Mouse (Mus musculus): ENCODE results near the gene Bri3. TPM values are rescaled to one million over a fixed set of nuclear protein-coding genes. Genes with fewer than 3 reads are reported as not detected.

Bri3 gene
- total and polyA plus RNA-seq, 2 experiments from 2014 or later, result 17.6 to 138 TPM

DNA sequence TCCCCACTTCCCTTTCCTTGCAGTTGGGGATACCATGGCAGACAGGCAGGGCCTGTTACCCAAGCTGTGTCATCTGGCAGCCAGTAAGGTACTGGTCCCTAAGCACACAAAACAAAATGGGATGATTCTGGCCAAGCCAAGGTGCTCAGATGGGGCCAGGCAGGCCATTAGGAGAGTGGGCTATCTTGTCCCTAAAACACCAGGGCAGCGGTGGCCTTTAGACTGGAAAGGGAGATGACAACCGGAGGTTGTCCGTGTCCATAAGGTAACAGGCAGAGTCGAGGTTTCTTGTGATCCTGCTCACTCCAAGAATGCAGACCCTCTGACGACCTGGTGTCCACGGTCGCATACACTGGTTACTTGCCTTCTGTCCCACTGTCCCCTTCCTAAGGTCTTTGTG, 25.7 kb downstream of the Bri3 start:
- Histone ChIP-seq H3K4me2 (ENCODE audit: low read depth) (no peak overlapping the region), H3K27me3 (ENCODE audit: insufficient read depth, low read length) (no peaks in the 10 kb centered on the region), H3K36me3 (ENCODE audit: insufficient read depth) (peaks cover 9% of the 10 kb centered on the region), H3K9me3 (ENCODE audit: low read length) (no peaks in the 10 kb centered on the region), H3K4me1 (ENCODE audit: insufficient read depth) (no peaks in the 10 kb centered on the region), H3K4me3 (ENCODE audit: low read depth, low read length) (no peak overlapping the region), H3K27ac (ENCODE audit: low read depth, low read length) (no peak overlapping the region), H3K9ac (no peak overlapping the region)
- TF ChIP-seq CTCF (IDR thresholded peaks at IDR 0.05; ENCODE audit: low read depth), result no peak
- 95% methylated on average over 7 of the region's 7 CpGs for WGBS
- no peak for ATAC-seq
- no peak for DNase-seq

DNA sequence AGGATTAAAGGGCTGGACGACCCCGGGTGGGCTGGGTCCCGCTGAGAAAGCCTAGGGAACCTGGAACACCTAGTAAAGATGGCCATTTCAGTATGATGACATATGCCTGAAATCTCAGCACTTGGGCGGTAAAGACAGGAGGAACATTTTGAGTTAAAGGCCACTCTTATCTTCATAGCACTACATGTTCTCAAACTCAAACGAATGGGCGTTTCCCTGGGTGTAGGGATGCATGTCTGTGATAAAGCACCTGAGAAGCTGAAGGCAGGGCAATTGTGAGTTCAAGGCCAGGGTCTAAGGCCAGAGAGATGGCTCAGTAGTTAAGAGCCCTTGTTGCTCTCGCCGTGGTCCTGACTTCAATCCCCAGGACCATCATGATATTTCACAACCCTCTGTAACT, 26.2 kb downstream of the Bri3 start:
- H3K4me1 ChIP-seq (ENCODE audit: insufficient read depth), result no peaks in the 10 kb centered on the region
- H3K4me2 ChIP-seq (ENCODE audit: low read depth), result no peak overlapping the region
- TF ChIP-seq CTCF (IDR thresholded peaks at IDR 0.05; ENCODE audit: low read depth), result no peak
- H3K9me3 ChIP-seq (ENCODE audit: low read length), result no peaks in the 10 kb centered on the region
- peaks cover 9% of the 10 kb centered on the region for H3K36me3 ChIP-seq (ENCODE audit: insufficient read depth)
- H3K9ac ChIP-seq, result no peak overlapping the region
- H3K27me3 ChIP-seq (ENCODE audit: insufficient read depth, low read length), result no peaks in the 10 kb centered on the region
- no peak for ATAC-seq
- no peak overlapping the region for H3K4me3 ChIP-seq (ENCODE audit: low read depth, low read length)
- 92% methylated on average over 8 of the region's 8 CpGs for WGBS
- DNase-seq, result no peak
- H3K27ac ChIP-seq (ENCODE audit: low read depth, low read length), result no peak overlapping the region

DNA sequence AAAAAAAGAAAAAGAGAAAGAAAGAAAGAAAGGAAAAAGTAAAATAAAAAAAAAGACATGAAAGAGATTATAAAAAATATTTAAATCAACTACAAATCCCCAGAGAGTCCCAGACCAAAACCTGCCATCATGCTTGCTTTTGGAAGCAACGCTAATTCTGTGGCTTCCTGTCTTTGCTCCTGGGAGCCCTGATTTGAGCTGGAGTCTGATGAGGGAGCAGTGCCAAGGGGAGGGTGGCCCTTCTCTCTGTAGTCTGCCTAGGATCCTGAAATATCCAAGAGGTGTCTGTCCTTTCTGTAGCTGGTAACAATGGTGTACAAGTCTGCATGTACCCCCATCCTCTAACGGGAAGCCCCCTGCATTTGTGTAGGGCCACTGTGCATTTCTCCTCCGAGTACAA, 26.9 kb downstream of the Bri3 start:
- Histone ChIP-seq H3K9ac (no peak overlapping the region), H3K9me3 (ENCODE audit: low read length) (no peaks in the 10 kb centered on the region), H3K4me1 (ENCODE audit: insufficient read depth) (no peaks in the 10 kb centered on the region), H3K4me3 (ENCODE audit: low read depth, low read length) (no peak overlapping the region), H3K27me3 (ENCODE audit: insufficient read depth, low read length) (no peaks in the 10 kb centered on the region), H3K36me3 (ENCODE audit: insufficient read depth) (peaks cover 6% of the 10 kb centered on the region), H3K4me2 (ENCODE audit: low read depth) (no peak overlapping the region), H3K27ac (ENCODE audit: low read depth, low read length) (no peak overlapping the region)
- 85% methylated on average over 3 of the region's 3 CpGs for WGBS
- TF ChIP-seq CTCF (IDR thresholded peaks at IDR 0.05; ENCODE audit: low read depth), result no peak
- ATAC-seq (no peak), DNase-seq (no peak)

DNA sequence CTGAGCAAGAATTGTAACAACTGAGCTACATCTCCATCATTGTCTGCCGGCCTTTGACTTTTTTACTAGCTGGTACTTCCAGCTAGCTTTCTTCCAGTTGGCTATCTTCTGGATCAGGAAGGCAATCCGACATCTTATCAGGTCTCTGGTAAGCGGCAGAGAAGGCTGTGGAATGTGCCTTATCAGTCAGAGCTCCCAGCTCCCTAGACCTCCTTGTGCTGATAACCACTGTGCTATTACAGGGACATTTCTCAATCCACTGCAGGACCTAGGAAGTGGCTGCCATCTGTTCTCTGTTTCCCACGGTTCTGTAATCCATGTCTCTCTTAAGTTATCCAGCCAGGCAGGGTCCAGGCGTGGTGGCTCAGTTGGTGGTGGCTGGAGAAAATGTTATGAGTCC, 27.5 kb downstream of the Bri3 start:
- no peak overlapping the region for H3K4me2 ChIP-seq (ENCODE audit: low read depth)
- H3K27ac ChIP-seq (ENCODE audit: low read depth, low read length), result no peak overlapping the region
- H3K27me3 ChIP-seq (ENCODE audit: insufficient read depth, low read length), result no peaks in the 10 kb centered on the region
- no peak overlapping the region for H3K9ac ChIP-seq
- H3K9me3 ChIP-seq (ENCODE audit: low read length), result no peaks in the 10 kb centered on the region
- no peak for TF ChIP-seq CTCF (IDR thresholded peaks at IDR 0.05; ENCODE audit: low read depth)
- no peaks in the 10 kb centered on the region; the same call in 1 of the 2 replicates for H3K36me3 ChIP-seq (ENCODE audit: insufficient read depth)
- ATAC-seq (no peak), DNase-seq (no peak)
- 82% methylated on average over 5 of the region's 5 CpGs for WGBS
- no peak overlapping the region for H3K4me3 ChIP-seq (ENCODE audit: low read depth, low read length)
- no peaks in the 10 kb centered on the region for H3K4me1 ChIP-seq (ENCODE audit: insufficient read depth)

DNA sequence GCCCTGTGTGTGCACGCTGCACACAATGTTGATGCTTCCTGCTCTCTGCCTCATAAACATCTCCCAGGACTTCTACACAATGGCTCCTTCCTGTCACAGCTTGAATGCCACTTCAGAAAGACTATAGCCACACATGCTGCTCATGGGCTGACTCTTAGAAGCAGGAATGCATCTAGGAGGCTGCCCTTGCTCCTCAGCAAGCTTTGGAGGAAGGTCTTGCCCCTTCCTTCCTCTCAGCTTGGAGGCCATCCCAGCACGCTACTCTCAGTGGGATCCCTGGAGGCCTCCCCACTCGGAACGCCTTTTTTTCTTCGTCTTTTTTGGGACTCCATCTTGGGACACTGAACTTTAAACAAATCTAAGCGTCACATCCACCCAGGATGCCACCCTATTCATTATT, 30.7 kb downstream of the Bri3 start:
- Histone ChIP-seq H3K27me3 (ENCODE audit: insufficient read depth, low read length) (no peaks in the 10 kb centered on the region), H3K27ac (ENCODE audit: low read depth, low read length) (no peak overlapping the region), H3K9me3 (ENCODE audit: low read length) (no peaks in the 10 kb centered on the region), H3K9ac (no peak overlapping the region), H3K4me2 (ENCODE audit: low read depth) (no peak overlapping the region), H3K4me3 (ENCODE audit: low read depth, low read length) (no peak overlapping the region), H3K4me1 (ENCODE audit: insufficient read depth) (no peaks in the 10 kb centered on the region), H3K36me3 (ENCODE audit: insufficient read depth) (0 out of 2 replicates have a peak, but pooled peaks cover 8% of the 10 kb centered on the region)
- no peak for ATAC-seq
- no peak for TF ChIP-seq CTCF (IDR thresholded peaks at IDR 0.05; ENCODE audit: low read depth)
- WGBS, result 60% methylated on average over 6 of the region's 6 CpGs
- no peak for DNase-seq

DNA sequence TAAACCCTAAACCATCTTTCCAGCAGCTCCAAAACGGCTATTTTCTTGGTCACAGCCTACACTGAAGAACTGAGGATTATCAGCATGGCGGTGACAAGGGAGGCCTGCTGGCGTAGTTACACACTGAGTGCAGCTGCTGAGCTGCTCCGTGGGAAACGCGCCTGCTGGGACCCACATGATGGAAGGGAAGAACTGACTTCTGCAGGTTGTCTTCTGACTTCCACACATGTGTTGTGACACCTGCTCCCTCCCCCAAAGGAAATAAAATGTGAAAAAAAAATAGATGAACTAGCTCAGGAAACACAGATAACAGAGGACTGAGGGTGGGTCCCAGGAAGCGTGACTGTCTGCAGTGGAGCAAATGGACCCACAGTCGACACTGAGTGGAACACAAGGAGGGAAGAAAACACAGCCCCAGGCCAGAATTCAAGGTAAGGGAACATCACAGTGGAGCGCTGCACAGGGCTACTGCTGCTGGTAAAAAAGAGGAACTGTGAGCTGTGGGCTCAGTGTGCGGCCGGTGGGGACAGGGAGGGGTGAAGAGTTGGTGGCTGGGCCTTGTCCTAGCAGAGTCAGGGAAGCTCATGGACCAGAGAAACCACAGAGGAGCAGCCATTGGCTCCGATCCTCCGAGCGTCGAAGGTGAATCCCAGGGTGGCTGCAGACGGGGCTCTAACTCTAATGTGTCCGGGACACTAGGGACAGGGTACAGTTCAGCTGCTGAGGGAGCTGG, 32.8 kb downstream of the Bri3 start:
- no peaks in the 10 kb centered on the region for H3K27me3 ChIP-seq (ENCODE audit: insufficient read depth, low read length)
- no peak for ATAC-seq
- no peak overlapping the region for H3K4me2 ChIP-seq (ENCODE audit: low read depth)

DNA sequence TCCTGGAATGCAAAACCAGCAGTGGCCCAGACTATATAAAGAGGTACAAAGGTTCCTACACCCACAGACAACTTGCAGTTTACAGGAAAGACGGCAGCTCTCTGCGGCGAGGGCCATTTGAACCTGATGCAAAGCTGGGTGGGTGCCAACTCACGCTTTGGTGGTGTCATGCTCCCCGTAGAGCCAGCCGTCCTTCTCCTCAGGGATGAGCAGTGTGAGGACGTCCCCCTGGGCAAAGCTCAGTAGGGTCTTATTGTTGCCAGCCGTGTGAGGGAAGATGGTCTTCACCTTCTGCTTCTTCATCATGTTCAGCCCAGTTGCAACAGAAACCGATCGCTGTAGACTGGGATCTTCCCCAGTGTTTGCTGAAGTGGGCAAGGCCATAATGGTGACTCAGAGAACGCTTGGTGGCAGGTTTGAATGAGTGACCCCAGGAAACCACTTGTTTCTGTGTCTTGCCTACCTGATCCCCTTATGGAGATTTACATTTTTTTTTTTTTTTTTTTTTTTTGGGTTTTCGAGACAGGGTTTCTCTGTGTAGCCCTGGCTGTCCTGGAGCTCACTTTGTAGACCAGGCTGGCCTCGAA, 34.2 kb downstream of the Bri3 start:
- Histone ChIP-seq H3K4me3 (ENCODE audit: low read depth, low read length) (no peak overlapping the region), H3K27ac (ENCODE audit: low read depth, low read length) (no peak overlapping the region)
- 76% methylated on average over 11 of the region's 13 CpGs for WGBS

More for the DNA sequence above, 32.8 kb downstream of the Bri3 start:
- H3K36me3 ChIP-seq (ENCODE audit: insufficient read depth), result 0 out of 2 replicates have a peak, but pooled peaks cover 8% of the 10 kb centered on the region
- 86% methylated on average over 17 of the region's 17 CpGs for WGBS
- no peaks in the 10 kb centered on the region for H3K4me1 ChIP-seq (ENCODE audit: insufficient read depth)
- no peak for DNase-seq
- no peaks in the 10 kb centered on the region for H3K9me3 ChIP-seq (ENCODE audit: low read length)
- H3K4me3 ChIP-seq (ENCODE audit: low read depth, low read length), result no peak overlapping the region
- no peak for TF ChIP-seq CTCF (IDR thresholded peaks at IDR 0.05; ENCODE audit: low read depth)
- no peak overlapping the region for H3K9ac ChIP-seq
- no peak overlapping the region for H3K27ac ChIP-seq (ENCODE audit: low read depth, low read length)

More for the DNA sequence above, 34.2 kb downstream of the Bri3 start:
- TF ChIP-seq CTCF (IDR thresholded peaks at IDR 0.05; ENCODE audit: low read depth), result no peak
- Histone ChIP-seq H3K27me3 (ENCODE audit: insufficient read depth, low read length) (no peaks in the 10 kb centered on the region), H3K9ac (no peak overlapping the region), H3K36me3 (ENCODE audit: insufficient read depth) (0 out of 2 replicates have a peak, but pooled peaks cover 8% of the 10 kb centered on the region), H3K4me1 (ENCODE audit: insufficient read depth) (no peaks in the 10 kb centered on the region), H3K4me2 (ENCODE audit: low read depth) (no peak overlapping the region), H3K9me3 (ENCODE audit: low read length) (no peaks in the 10 kb centered on the region)
- no peak for DNase-seq
- no peak for ATAC-seq
